Mouse (Mus musculus) liver, embryonic 12.5 days (tissue): ENCODE measurements around the gene Sipa1l3. TPM values are rescaled to one million over a fixed set of nuclear protein-coding genes. Genes with fewer than 3 reads are reported as not detected.

Experiments used
- ATAC-seq: fragments of 200-750 bp; cut with Nextera tagmentation; 2 replicates; pipeline ENCODE4 v1.8.0; 2017; ENCODE audit warnings: moderate number of reproducible peaks, mild to moderate bottlenecking, moderate library complexity
- H3K27ac ChIP-seq: fragments of 300-500 bp; sonication (generic); 2 replicates; pipeline ENCODE4 v1.5.1; 2016; ENCODE audit warnings: mild to moderate bottlenecking
- H3K27me3 ChIP-seq: fragments of 300-500 bp; sonication (generic); replicated peaks from 2 replicates; pipeline ENCODE4 v1.6.1; 2016; ENCODE audit warnings: mild to moderate bottlenecking, moderate library complexity
- H3K36me3 ChIP-seq: fragments of 300-500 bp; sonication (generic); 2 replicates; pipeline ENCODE4 v1.6.1; 2016; ENCODE audit warnings: mild to moderate bottlenecking, moderate library complexity
- H3K4me1 ChIP-seq: fragments of 300-500 bp; sonication (generic); 2 replicates; pipeline ENCODE4 v1.6.1; 2016
- H3K4me2 ChIP-seq: fragments of 300-500 bp; sonication (generic); 2 replicates; pipeline ENCODE4 v1.6.1; 2016; ENCODE audit warnings: mild to moderate bottlenecking, moderate library complexity
- H3K4me3 ChIP-seq: fragments of 300-500 bp; sonication (generic); 2 replicates; pipeline ENCODE4 v1.5.1; 2016; ENCODE audit warnings: mild to moderate bottlenecking, moderate library complexity
- H3K9ac ChIP-seq: fragments of 300-500 bp; sonication (generic); 2 replicates; pipeline ENCODE4 v1.6.1; 2016; ENCODE audit warnings: mild to moderate bottlenecking, moderate library complexity
- H3K9me3 ChIP-seq: fragments of 300-500 bp; sonication (generic); replicated peaks from 2 replicates; pipeline ENCODE4 v1.6.1; 2016; ENCODE audit warnings: mild to moderate bottlenecking, moderate library complexity
- WGBS: fragments of 180-500 bp; shearing (Covaris S2); methylation state at CpG from one replicate; pipeline ENCODE4 v1.1.7; 2016; ENCODE audit not compliant: insufficient replicate concordance; 5-methylcytosine and 5-hydroxymethylcytosine counted together
- polyA plus RNA-seq: library from polyadenylated mRNA; unstranded; fragments of >200 nt; fragmentation: Nextera tagmentation; extraction: Ambion mirVana; gene quantifications from 2 replicates; pipeline ENCODE4 v1.2.1, GENCODE M21; 2016

The Sipa1l3 gene
- polyA plus RNA-seq, 1 experiment from 2014 or later: 4.1 TPM

DNA sequence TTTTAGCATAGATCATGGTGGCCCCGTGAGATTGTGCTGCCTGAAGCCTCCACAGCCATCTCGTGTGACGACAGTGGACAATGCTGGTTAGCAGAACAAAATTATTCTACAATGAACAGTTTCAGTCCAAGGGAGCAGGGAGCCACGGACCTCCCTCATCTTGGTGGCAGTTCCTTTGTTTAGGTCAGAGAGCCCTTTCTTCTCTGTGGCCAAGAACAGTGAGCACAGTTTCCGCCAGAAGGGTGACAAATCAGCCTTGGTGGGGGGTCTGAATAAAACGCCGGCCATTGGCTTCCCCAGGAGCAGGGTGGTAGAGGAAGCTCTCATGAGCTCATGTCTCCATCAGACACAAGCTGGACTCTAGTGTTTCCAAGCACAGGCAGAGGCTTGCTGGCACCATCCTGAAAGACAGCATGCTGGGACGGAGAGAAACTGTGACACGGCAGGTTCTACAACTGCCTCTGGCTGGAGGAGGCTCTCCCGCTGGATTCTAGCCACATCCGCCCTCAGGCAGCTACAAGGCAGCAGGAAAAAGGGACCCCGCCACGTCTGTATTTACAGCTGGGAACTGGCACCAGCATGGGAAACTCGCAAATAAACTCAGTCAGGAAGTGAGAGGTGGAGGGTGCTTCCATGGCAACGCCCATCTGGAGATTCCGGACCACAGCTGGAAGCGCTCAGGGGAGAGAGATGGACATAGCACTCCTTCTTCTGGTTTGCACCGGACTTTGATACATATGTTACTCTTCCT is 65.3 kb downstream of the Sipa1l3 start:
- no peak overlapping the region for H3K9ac ChIP-seq
- H3K9me3 ChIP-seq: no peaks in the 10 kb centered on the region
- H3K4me3 ChIP-seq: no peak overlapping the region
- WGBS: 40% methylated on average over 18 of the region's 18 CpGs
- H3K4me1 ChIP-seq: peaks cover 9% of the 10 kb centered on the region
- H3K36me3 ChIP-seq: no peaks in the 10 kb centered on the region
- 0 out of 2 replicates have a peak, but pooled peaks have one; percentile 30 for ATAC-seq
- H3K27me3 ChIP-seq: no peaks in the 10 kb centered on the region
- H3K4me2 ChIP-seq: no peak overlapping the region; the same call in 1 of the 2 replicates
- H3K27ac ChIP-seq: peak overlapping the region; percentile 23; the same call in 1 of the 2 replicates

DNA sequence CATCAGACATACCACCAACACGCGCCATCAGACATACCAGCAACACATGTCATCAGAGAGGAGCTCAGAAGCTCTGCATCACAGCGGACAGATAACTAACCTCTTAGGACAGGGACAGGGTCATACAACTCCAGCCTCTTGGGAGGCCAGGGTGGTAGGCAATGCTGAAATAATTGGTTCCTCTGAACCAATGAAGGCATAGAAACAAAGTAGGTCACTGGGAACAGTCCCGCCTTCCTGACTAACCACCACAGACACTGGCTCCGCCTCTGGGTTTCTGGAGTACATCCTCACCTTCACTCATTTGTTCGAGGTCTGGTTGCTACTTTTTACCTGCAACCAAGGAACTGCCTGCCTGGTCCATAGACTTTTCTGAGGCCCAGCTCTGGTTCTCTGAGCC is 66.1 kb downstream of the Sipa1l3 start:
- Histone ChIP-seq H3K36me3 (no peaks in the 10 kb centered on the region), H3K9me3 (no peaks in the 10 kb centered on the region), H3K27me3 (no peaks in the 10 kb centered on the region), H3K9ac (no peak overlapping the region), H3K4me2 (no peak overlapping the region), H3K27ac (no peak overlapping the region), H3K4me1 (peaks cover 9% of the 10 kb centered on the region; the same call in 1 of the 2 replicates), H3K4me3 (no peak overlapping the region)
- 73% methylated on average over 6 of the region's 6 CpGs for WGBS
- ATAC-seq: no peak

DNA sequence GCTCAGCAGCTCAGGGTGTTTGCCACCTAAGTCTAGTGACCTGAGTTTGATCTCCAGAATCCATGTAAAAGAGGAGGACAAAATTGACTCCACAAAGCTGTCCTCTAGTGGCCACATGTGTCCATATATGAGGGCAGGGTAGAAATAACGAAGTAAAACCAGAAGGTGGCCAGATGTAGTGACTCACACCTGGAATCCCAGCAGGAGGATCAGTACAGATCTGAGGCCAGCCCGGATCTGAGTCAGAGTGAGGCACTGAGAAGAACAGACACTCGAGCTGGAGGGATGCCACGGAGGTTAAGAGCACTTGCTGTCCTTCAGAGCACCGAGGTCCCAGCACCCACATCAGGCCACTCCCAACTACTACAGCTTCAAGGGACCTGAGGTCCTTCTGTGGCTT is 68.3 kb downstream of the Sipa1l3 start:
- 68% methylated on average over 5 of the region's 5 CpGs for WGBS
- H3K4me3 ChIP-seq: no peak overlapping the region
- no peaks in the 10 kb centered on the region for H3K27me3 ChIP-seq
- no peak overlapping the region for H3K9ac ChIP-seq
- no peaks in the 10 kb centered on the region for H3K9me3 ChIP-seq
- H3K4me2 ChIP-seq: no peak overlapping the region
- no peak for ATAC-seq
- no peak overlapping the region for H3K27ac ChIP-seq
- H3K4me1 ChIP-seq: peaks cover 9% of the 10 kb centered on the region; the same call in 1 of the 2 replicates
- H3K36me3 ChIP-seq: no peaks in the 10 kb centered on the region

DNA sequence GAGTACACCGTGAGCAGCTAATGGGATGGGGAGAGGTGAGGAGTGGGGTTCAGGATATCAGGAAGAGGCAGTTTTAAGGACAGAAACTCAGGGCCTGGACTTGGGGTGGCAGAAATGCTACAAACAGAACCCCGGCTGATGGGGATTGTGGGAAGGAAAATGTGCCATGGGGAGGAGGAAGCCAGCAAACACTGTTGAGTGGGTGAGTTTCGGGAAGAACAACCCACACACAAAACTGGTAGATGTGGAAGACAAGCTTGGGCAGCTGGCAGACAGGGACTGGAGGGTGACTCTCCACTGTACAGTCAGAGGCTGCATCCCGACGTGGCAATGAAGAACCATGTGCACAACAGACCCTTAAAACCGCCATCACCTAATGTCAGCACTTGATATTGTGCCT is 69.6 kb downstream of the Sipa1l3 start:
- Histone ChIP-seq H3K4me1 (peaks cover 6% of the 10 kb centered on the region; the same call in 1 of the 2 replicates), H3K27me3 (no peaks in the 10 kb centered on the region), H3K4me3 (no peak overlapping the region), H3K9ac (no peak overlapping the region), H3K27ac (no peak overlapping the region), H3K36me3 (no peaks in the 10 kb centered on the region), H3K9me3 (no peaks in the 10 kb centered on the region), H3K4me2 (no peak overlapping the region)
- WGBS: 75% methylated on average over 6 of the region's 6 CpGs
- no peak for ATAC-seq

DNA sequence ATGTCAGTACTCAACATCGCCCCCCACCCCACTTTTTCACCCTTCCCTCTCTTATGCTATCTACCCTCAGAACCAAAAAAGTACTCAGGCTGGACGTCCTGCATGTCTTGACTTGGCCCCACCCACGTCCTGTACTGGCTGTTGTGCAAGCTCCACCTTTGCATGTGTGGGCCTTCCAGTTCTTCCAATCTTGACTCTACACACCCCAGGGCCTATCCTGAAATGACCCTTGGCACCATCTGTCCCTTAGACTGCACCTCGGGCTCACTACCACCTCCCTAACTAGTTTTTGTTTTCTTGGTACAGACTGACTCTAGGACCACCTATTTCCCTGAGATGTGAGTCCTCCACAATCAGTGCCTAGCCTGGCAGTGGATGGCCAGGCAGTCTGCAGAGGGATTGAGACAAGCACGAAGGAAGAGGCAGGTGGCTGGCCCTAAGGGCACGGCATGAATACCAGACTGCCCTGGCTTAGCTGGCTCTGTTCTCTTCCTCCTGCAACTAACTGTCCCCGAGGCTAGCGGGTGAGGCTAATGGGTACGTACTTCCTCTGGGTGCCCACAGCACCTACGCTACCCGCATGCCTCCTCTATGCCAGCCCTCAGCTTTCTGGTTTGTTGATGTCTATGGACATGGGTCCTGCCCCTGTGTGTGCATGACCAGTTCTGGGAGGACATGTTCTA is 71.2 kb downstream of the Sipa1l3 start:
- Histone ChIP-seq H3K4me3 (no peak overlapping the region), H3K9me3 (no peaks in the 10 kb centered on the region), H3K36me3 (no peaks in the 10 kb centered on the region), H3K9ac (no peak overlapping the region), H3K27me3 (no peaks in the 10 kb centered on the region), H3K27ac (no peak overlapping the region), H3K4me1 (no peaks in the 10 kb centered on the region), H3K4me2 (no peak overlapping the region)
- ATAC-seq: no peak
- WGBS: 67% methylated on average over 11 of the region's 11 CpGs

DNA sequence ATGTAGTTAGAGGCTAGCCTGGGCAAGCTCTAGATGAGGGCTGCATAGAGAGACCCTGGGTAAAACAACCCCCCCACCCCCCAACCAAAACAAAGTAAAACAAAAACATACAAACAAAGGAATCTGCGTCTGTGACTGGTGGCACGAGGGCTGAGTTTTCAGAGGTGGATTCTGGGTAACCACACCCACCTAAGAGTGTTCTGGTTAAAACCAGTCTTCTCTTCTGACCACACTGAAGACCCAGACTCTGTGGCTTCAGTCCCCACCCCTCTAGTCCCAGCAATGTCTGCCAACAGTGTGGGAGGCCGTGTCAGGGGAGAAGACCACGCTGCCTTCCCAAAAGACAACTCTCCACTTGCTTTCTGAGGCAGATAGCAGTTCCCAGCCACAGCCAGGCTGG is 72.3 kb downstream of the Sipa1l3 start:
- no peaks in the 10 kb centered on the region for H3K36me3 ChIP-seq
- H3K4me1 ChIP-seq: peaks cover 9% of the 10 kb centered on the region; the same call in 1 of the 2 replicates
- no peak overlapping the region for H3K4me2 ChIP-seq
- H3K9me3 ChIP-seq: no peaks in the 10 kb centered on the region
- H3K9ac ChIP-seq: no peak overlapping the region
- H3K27me3 ChIP-seq: no peaks in the 10 kb centered on the region
- H3K4me3 ChIP-seq: no peak overlapping the region
- 72% methylated on average over 4 of the region's 4 CpGs for WGBS
- no peak for ATAC-seq
- H3K27ac ChIP-seq: no peak overlapping the region

DNA sequence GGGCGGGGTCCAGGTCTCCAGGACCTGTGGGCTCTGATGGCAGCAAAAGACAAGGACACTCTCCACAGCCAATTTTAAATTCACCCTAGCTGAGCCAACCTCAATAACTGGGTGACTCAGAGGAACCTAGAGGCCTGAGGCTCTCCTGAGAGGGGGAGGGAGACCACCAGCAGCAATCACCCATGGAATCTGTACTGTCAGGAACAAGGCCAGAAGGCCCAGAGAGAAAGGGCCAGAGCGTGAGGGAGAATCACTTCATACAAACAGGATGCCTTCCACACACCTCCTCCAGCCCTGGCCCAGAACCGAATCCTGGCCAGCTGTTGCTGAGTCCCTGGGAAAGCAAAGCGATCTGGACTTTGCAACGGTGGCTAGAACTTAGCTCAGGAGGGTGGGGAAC is 73.9 kb downstream of the Sipa1l3 start:
- Histone ChIP-seq H3K9me3 (no peaks in the 10 kb centered on the region), H3K9ac (no peak overlapping the region), H3K27ac (no peak overlapping the region), H3K27me3 (no peaks in the 10 kb centered on the region), H3K4me1 (peaks cover 11% of the 10 kb centered on the region; the same call in 1 of the 2 replicates), H3K4me2 (no peak overlapping the region), H3K36me3 (no peaks in the 10 kb centered on the region), H3K4me3 (no peak overlapping the region)
- WGBS: 60% methylated on average over 5 of the region's 5 CpGs
- ATAC-seq: no peak

DNA sequence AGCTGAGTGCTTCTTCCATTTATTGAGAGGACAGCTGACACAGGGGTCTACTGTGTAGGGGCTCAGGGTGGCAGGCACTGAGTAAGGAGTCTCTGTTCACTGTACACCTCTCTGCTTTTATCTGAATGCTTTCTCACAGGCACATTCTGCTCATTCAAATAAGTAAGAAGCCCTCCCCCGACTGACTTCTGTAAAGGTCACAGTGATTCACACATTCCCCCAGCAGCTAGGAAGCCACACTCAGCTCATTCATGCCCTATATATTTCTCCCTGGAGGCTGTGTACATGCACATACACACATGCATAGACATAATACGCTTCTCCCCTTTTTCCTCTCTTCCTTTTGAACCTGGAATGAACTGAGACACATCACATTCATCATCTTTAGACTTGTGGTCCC is 74.4 kb downstream of the Sipa1l3 start:
- Histone ChIP-seq H3K9ac (no peak overlapping the region), H3K27me3 (no peaks in the 10 kb centered on the region), H3K4me3 (no peak overlapping the region), H3K9me3 (no peaks in the 10 kb centered on the region), H3K36me3 (no peaks in the 10 kb centered on the region), H3K27ac (no peak overlapping the region), H3K4me1 (peaks cover 11% of the 10 kb centered on the region; the same call in 1 of the 2 replicates), H3K4me2 (no peak overlapping the region)
- no peak for ATAC-seq
- 67% methylated on average over 2 of the region's 2 CpGs for WGBS

DNA sequence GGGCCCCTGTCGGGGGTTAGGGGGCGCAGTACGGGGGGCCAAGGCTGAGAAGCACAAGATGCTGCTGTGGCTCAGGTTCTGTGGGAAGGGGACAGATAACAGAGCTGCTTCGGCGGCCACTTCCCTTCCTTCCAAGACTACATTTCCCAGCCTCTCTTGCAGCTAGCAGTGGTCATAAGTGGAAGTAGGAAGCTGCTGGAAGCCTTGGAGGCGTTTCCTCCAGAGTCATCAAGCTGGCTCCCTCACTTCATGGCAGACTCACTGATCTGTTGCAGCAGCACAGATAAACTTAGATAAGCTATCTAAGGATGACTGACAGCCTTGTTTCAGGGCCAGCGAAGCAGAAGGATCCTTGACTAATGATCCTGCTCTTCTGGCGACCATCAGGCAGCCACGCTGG is 76.6 kb downstream of the Sipa1l3 start:
- Histone ChIP-seq H3K9me3 (no peaks in the 10 kb centered on the region), H3K4me2 (no peak overlapping the region), H3K4me1 (peaks cover 11% of the 10 kb centered on the region; the same call in 1 of the 2 replicates), H3K27ac (no peak overlapping the region), H3K36me3 (no peaks in the 10 kb centered on the region), H3K9ac (no peak overlapping the region), H3K27me3 (no peaks in the 10 kb centered on the region), H3K4me3 (no peak overlapping the region)
- ATAC-seq: no peak
- WGBS: 34% methylated on average over 9 of the region's 9 CpGs

DNA sequence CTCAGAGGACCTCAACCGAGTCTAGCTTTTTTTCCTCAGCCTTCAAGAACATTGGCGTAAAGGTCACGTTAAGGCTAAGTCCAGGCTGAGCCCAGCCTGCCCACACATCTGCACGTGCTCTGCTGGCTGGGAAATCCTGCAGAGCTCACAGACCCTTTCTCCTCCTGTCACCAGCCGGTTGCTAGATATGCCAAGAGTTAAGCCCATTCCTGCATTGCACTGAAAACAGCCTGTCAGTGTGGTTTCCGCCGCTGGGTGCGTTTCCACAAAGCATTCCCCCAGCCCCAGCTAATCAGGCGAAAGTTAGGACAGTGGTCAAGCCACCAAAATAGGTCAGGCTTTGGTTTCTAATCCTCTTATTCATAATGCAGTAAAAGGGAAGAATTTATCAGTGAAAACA is 77.3 kb downstream of the Sipa1l3 start:
- Histone ChIP-seq H3K9ac (no peak overlapping the region), H3K9me3 (no peaks in the 10 kb centered on the region), H3K27ac (no peak overlapping the region), H3K27me3 (no peaks in the 10 kb centered on the region), H3K36me3 (no peaks in the 10 kb centered on the region), H3K4me2 (no peak overlapping the region), H3K4me3 (no peak overlapping the region), H3K4me1 (peaks cover 11% of the 10 kb centered on the region; the same call in 1 of the 2 replicates)
- ATAC-seq: no peak
- 52% methylated on average over 9 of the region's 9 CpGs for WGBS

DNA sequence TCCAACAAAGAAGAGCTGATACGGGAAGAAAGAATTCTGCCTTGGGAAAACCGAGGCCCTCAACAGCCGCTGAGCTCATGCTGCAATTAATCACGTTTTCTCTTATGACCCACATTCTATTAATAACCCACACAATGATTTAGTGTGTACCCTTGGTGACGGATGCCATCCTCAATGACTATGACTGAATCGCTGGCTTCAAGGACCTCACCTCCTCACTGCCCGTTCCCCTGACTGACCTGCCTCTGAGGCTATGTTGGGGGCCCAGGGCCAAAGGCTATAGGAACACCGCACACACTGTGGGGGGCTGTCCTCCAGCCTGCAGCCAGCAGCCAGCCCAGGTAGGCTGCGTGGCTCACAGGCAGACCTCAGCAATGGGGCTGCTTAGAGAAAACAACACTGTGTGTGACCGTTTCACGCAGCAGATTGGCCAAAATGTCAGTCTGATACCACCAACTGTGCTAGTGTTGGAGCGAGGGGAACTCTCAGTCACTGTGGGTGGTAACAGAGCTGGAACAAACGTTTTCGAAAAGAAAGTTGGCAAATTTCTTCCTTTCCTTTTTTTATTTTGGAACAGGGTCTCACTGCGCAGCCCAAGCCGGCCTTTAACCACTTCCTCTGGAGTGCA is 79.7 kb downstream of the Sipa1l3 start:
- no peak overlapping the region for H3K4me2 ChIP-seq
- H3K4me3 ChIP-seq: no peak overlapping the region
- no peak overlapping the region for H3K27ac ChIP-seq
- WGBS: 76% methylated on average over 16 of the region's 16 CpGs
- peaks cover 15% of the 10 kb centered on the region; the same call in 1 of the 2 replicates for H3K4me1 ChIP-seq
- H3K9me3 ChIP-seq: no peaks in the 10 kb centered on the region
- no peak for ATAC-seq
- no peaks in the 10 kb centered on the region for H3K36me3 ChIP-seq
- H3K9ac ChIP-seq: no peak overlapping the region
- no peaks in the 10 kb centered on the region for H3K27me3 ChIP-seq

DNA sequence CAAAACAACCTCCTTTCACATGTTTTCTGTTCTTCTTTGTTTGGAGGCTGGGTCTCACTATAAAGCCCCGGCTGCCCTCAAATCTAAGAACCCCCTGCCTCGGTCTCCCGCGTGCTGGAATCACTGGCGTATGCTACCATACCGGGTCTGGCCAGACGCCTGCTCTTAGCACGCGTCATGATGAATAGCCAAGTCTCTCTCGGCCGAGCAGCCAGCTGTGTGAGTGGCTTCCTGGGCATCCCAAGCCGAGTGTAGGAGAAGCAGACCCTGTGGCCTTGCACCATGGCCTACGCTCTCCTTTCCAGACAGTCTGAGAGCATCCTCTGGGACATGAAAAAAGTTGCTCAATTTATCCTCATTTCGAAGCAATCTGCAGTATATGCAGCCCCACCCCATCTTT is 80.2 kb downstream of the Sipa1l3 start:
- Histone ChIP-seq H3K9ac (no peak overlapping the region), H3K27me3 (no peaks in the 10 kb centered on the region), H3K27ac (no peak overlapping the region), H3K4me2 (no peak overlapping the region), H3K9me3 (no peaks in the 10 kb centered on the region), H3K4me3 (no peak overlapping the region), H3K36me3 (no peaks in the 10 kb centered on the region), H3K4me1 (peaks cover 15% of the 10 kb centered on the region; the same call in 1 of the 2 replicates)
- no peak for ATAC-seq
- WGBS: 83% methylated on average over 14 of the region's 14 CpGs
